Mouse (Mus musculus) frontal cortex, postnatal 36 days (tissue): ENCODE measurements at regions not wholly inside any gene's neighbourhood (a gene's known extent, or its start where the extent isn't known, plus 50 kb on each side); places are given as distances from the start of the nearest gene placed in this dataset.

Source experiments
- DNase-seq, 2 experiments: peaks; one replicate each; pipeline ENCODE4 v3.0.0; 2022; ENCODE audit warnings: low spot score in 2 of 2

- no peak for DNase-seq
These were observed 295.6 kb upstream of the Veph1 start for GRCm38 (mm10) chr3:66592259-66592658.

- no peak for DNase-seq
These were observed 294.1 kb upstream of the Veph1 start for GRCm38 (mm10) chr3:66590775-66591174.

- no peak for DNase-seq
These were observed 292.8 kb upstream of the Veph1 start for GRCm38 (mm10) chr3:66589483-66589882.

GRCm38 (mm10) chr3:66584831-66585230 lies 288.2 kb upstream of the Veph1 start:
- DNase-seq, result no peak

GRCm38 (mm10) chr3:66584101-66584500 lies 287.5 kb upstream of the Veph1 start:
- no peak for DNase-seq

GRCm38 (mm10) chr3:66576659-66577058 lies 280.0 kb upstream of the Veph1 start:
- DNase-seq, result no peak

GRCm38 (mm10) chr3:66574321-66574720 lies 277.7 kb upstream of the Veph1 start:
- DNase-seq, result no peak

- no peak for DNase-seq
These were observed 276.4 kb upstream of the Veph1 start for GRCm38 (mm10) chr3:66572887-66573519.

- DNase-seq, result no peak
These were observed 273.7 kb upstream of the Veph1 start for GRCm38 (mm10) chr3:66570342-66570741.

- DNase-seq, result no peak
These were observed 267.9 kb upstream of the Veph1 start for GRCm38 (mm10) chr3:66564268-66565245.

GRCm38 (mm10) chr3:66563329-66563728 lies 266.7 kb upstream of the Veph1 start:
- DNase-seq, result no peak

- no peak for DNase-seq
These were observed 258.9 kb upstream of the Veph1 start for GRCm38 (mm10) chr3:66555538-66555937.

GRCm38 (mm10) chr3:66550920-66551319 lies 254.3 kb upstream of the Veph1 start:
- no peak for DNase-seq

- DNase-seq, result no peak
These were observed 249.9 kb upstream of the Veph1 start for GRCm38 (mm10) chr3:66546576-66546975.

- DNase-seq, result no peak
These were observed 247.7 kb upstream of the Veph1 start for GRCm38 (mm10) chr3:66544139-66544933.

GRCm38 (mm10) chr3:66542865-66543264 lies 246.2 kb upstream of the Veph1 start:
- DNase-seq, result no peak

- no peak for DNase-seq
These were observed 241.3 kb upstream of the Veph1 start for GRCm38 (mm10) chr3:66537913-66538312.

- DNase-seq, result no peak
These were observed 240.7 kb upstream of the Veph1 start for GRCm38 (mm10) chr3:66537106-66537893.

GRCm38 (mm10) chr3:66536673-66537072 lies 240.0 kb upstream of the Veph1 start:
- DNase-seq, result no peak

GRCm38 (mm10) chr3:66535786-66536529 lies 239.3 kb upstream of the Veph1 start:
- no peak for DNase-seq

GRCm38 (mm10) chr3:66519925-66520324 lies 223.3 kb upstream of the Veph1 start:
- DNase-seq, result no peak
